Mouse (Mus musculus) liver, postnatal 0 days (tissue): ENCODE measurements around the gene Gpr68.

Experiments
- CTCF ChIP-seq: sonication (generic); IDR thresholded peaks from 2 replicates; pipeline ENCODE4 v1.5.1; 2016; ENCODE audit warnings: antibody characterized with exemption, low read depth
- EP300 ChIP-seq: IDR thresholded peaks from 2 replicates; pipeline ENCODE4 v1.6.1; 2016; ENCODE audit warnings: antibody characterized with exemption, low read depth, mild to moderate bottlenecking

- TF ChIP-seq CTCF (no peak), EP300 (no peak)
Observed at GRCm38 (mm10) chr12:100943146-100943545, 35.1 kb upstream of the Gpr68 start.
